Mouse (Mus musculus) testis, adult 2 months (tissue): ENCODE results near the gene Mief2.

Experiments
- CTCF ChIP-seq: fragments of 200-500 bp; IDR thresholded peaks from 2 replicates; pipeline ENCODE4 v1.5.1; 2012; ENCODE audit warnings: low read depth, mild to moderate bottlenecking, inconsistent platforms, low read length, moderate library complexity; ENCODE audit not compliant: control insufficient read depth, insufficient read depth, insufficient replicate concordance
- POLR2A ChIP-seq: fragments of 200-500 bp; IDR thresholded peaks from 2 replicates; pipeline ENCODE4 v1.6.1; 2012; ENCODE audit warnings: low read depth, mild to moderate bottlenecking, inconsistent platforms, low read length, moderate library complexity; ENCODE audit not compliant: control insufficient read depth

DNA sequence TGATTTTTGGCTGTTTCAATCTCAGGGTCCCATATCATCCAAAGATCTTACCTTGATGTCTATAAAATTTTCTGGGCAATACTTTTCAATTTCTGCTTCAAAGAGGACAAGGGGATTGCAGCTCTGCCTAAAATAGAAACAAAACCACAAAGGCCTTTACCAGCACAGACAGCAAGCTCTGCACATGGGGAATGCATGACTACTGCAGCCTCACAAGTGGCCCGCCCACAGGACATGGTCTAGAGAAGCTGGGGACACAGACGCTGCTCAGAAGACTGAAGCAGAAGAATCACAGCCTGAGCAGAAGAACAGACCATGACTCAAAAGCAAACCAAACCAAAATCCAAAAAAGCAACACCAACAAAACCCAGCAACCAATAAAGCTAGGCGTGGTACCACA is 33.5 kb downstream of the Mief2 start:
- TF ChIP-seq CTCF (no peak), POLR2A (no peak)
